Mouse (Mus musculus) regulatory T cell (primary cell): ENCODE results near the gene Bcr.
"Not testable (repeated sequence)": the region's sequence is repeated elsewhere in the genome, so short reads cannot be mapped to it uniquely, and the experiment has no call there.

ENCODE experiments used
- in situ Hi-C: fragments of 300-600 bp; cut with MboI, MseI; formaldehyde crosslinking; loops from one replicate; pipeline ENCODE4 v1.15.1; 2025; ENCODE audit warnings: high pct_unique_total_duplicates

The Bcr gene

DNA sequence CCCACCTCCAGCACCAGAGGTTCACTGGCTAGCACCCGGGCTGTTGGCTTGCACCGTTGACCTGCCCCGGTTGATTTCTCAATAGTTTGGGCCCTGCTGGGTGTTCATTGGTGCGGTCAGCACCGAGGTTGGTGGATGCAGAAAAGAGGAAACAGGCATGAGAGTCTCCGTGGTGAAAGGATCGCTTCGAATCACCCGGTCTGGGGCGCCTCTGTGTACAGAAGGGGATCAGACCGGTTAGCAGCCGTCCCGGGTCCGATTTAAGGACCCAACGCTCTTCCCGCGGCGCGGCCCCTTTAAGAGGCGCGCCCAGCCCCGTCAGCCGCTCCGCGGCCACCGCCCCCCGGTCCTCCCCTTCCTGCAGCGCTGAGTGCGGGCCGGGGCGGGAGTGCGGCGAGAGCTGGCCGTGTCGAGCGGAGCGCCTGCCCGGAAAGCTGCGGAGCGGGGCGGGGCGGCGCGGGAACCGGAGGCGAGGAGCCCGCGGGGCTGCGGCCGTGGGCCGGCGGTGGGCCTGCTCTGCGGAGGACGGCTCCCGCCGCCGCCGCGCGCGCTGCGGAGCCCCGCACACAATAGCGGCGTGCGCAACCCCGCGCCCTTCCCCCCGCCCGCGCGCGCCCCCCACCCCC is at the start of gene Bcr:
Gene Bcr, plus strand, starts transcription at position 376 of the 626 bp plus-strand sequence.
- in situ Hi-C loops = no loop called here

DNA sequence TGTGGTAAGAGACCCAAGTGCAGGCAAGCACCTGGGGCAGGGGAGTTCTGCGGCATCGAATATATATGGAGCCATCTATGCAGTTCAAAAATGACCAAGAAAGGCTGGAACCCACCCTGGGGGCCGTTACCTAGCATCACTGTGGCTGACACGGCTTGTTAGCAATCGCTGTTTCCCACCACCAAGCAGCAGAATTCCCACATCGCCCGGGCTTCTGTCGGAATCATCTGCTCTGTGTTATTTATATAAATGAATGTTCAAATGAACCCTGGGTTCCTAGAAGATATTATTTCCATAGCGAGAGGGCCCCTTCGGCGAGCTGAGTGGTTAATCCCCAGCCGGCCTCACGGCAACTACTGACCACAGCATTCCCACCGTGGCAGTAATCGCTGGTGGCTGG is 49.7 kb upstream of the Bcr start:
- in situ Hi-C loops = no loop called here

DNA sequence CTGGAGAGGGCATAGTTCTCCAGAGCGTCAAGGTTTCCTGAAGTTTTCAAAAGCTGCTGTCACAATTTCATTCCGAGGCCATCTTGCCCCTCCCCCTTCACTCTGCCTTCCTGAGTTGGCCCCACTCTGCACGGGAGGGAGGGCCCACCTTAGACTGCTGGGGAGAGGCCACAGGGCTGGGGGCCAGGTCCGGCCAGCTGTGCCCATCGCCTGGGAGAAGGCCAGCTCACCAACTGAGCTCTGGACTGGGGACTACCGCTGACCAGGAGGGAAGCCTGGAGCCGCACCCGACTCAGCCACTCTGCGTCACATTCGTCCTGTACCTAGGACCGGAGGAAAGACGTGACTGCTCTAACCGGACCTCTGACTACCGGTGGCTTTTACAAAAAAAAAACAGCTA is 44.9 kb upstream of the Bcr start:
- in situ Hi-C loops = no loop called here

DNA sequence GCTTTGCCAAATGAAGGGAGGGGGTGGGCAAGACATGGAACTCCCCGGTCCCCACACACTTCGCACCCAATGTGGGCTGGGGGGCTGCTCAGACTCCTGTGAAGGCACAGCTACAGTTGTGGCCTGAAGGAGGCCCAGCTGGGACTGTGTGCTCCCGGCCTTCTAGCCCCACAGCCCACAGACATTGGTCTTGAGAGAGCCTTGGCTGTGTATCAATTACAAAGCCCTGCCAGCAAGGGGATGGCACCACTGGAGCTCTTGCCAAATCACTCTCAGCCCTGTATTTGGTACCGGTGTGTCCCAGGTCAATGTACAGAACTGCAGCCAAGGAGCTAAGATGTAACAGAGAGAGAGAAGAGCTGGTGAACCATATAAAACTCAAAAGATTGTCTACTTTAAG is 43.9 kb upstream of the Bcr start:
- in situ Hi-C loops = no loop called here

DNA sequence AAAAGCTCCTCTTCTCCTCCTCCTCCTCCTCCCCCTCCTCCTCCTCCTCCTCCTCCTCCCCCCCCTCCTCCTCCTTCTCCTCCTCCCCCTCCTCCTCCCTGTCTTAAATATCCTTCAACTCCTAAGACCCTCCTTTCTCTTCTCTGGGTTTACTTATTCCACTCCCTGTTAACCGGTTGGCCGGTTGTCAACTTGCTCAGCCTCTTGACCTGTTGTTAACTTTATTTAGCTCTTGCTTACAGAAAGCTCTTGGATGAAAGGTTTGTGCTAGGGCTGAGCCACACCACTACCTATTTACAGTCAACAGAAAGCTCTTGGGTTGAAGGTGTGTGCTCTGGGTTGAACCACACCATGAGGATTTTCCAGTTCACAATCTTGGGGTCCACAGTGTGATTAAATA is 40.1 kb upstream of the Bcr start:
- in situ Hi-C loops = no loop called here

DNA sequence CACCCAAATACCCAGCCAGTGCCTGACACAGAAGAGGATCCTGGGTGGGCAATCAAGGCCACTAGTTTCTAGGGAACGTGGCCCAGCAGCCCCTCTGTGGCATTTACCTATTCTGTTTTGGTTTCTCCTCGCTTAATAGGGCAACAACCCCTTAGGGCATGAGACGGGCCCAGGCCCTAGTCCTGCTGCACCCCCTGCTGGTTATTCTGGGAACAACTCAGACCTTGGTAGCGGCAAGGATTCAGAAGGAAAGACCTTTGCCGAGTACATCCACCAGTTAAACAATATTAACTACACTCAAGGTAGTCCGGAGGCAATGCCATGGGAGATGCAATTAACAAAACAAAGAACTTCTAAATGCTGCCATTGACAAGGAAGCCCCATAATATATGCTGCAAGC is 39.3 kb upstream of the Bcr start:
- in situ Hi-C loops = no loop called here

DNA sequence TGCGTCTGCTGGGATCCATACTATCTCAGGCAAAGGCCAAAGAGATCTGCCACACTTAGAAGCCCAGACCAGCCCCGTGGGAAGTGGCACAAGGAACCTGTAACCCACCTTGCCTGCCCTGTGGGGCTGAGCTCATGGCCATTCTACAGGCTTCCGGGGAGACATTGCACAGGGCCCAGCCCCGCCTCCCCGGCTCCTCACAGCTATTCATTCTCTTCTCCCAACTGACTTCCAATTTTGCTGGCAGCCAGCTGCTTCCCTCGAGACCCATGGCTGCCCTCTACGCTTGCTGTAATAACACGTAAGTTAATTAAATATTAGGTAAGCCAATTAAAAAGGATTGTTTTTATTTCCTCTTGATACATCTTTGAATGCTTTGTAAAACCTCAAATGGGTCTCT is 33.9 kb upstream of the Bcr start:
- in situ Hi-C loops = no loop called here

DNA sequence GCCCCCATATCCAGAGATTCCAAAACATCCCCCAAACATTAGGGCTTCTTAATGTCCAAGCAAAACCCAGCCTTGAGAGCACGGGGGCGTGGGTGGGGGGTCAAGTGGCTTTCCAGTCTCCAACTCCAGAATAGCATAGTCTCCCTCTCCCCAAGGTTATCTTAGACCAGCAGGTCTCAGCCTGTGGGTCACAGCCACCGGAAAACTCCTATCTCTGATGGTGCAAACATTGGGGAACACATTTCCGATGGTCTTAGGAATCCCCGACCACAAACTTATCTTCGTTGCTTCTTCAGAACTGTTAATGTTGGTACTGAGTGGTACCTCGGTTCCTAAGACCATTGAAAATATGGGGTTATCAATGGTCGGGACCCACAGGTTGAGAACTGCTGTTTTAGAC is 31.6 kb upstream of the Bcr start:
- in situ Hi-C loops = no loop called here

DNA sequence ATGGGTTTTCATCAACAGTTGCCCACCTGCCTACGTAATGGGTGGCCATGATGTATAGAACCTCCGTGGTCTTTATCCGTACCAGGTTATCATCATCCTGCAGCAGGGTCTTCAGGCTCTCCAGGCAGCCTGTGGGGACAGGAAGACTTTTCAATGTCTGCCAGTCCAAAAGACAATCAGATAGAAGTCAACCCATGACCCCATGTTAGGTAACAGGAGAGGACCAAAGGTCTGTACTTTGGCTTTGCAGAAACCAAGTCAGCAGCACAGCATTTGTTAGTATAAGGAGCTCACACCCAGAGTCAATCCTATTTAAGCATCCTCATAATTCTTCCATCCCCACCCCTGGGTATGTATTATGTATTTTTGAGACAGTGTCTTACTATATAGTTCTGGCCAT is 30.7 kb upstream of the Bcr start:
- in situ Hi-C loops = no loop called here

DNA sequence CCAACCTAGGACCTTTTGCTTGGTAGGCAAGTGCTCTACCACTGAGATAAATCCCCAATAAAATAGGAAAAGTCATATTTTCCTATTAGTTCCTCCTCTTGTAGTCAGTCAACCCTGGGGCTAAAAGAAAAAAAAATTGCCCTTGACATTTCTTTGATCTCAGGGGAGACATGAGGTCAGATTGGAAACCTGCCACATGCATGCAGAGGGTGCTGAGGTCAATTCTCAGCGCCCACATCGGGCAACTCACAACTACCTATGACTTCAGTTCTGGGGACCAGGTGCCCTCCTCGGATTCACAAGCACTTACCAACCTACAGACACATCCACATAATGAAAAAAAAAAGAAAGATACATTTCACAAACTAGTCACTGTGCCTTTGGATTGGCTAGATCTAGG is 30.2 kb upstream of the Bcr start:
- in situ Hi-C loops = no loop called here

DNA sequence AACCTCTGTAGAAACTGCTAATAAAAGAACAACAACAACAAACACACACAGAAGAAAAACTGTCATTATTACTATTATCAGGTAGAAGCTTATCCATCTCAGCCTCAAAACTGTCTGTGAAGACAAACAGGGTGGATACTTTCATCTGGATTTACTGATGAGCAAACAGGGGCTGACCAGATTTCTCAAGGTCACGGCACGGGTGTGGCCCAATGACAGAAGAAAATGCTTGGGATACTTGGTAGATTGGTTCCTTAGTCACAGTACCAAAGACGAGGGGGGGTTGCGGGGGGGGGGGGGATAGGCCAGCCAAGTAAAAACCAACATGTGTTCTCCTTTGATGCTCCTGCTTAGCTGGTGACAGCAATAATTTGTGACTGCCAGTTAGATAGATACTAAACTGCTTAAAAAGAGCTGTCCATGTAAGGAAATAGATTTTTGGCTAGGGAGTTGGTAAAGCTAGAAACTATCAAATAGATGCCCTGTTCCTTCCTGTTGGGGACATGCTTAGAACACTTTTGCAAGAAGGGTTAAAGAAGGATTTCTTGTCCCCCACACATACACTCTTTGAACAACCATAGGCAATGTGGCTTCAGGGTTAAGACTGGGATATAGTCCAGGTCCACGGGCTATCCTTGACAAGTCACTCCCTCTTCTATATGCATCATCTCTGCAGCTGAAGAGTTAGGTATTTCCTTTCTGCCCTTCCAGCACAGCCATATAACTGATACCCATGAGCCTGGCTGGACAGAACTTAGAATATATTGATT is 28.9 kb upstream of the Bcr start:
- in situ Hi-C loops = no loop called here

DNA sequence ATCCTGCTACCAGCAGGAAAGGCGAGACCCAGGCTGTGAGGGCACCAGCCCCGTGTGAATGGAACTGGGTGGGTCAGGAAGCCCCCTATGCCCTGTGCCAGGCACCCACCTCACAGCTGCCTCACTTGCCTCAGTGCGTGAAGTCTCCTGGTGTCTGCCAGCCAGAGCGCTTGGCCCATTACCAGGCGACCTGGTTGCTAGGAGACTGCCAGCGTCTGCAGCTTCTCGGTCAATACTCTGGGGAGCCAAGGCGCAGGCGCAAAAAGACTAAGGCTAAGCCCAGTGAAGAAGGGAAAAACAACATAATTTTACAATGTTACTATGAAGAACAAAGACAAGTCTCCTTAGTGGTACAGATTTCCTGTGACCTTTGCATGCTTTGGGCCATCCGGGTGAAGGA is 28.0 kb upstream of the Bcr start, which contains the start of gene Rsph14:
Gene Rsph14, minus strand, starts transcription at position 192 of the 400 bp plus-strand sequence.
- in situ Hi-C loops = no loop called here

DNA sequence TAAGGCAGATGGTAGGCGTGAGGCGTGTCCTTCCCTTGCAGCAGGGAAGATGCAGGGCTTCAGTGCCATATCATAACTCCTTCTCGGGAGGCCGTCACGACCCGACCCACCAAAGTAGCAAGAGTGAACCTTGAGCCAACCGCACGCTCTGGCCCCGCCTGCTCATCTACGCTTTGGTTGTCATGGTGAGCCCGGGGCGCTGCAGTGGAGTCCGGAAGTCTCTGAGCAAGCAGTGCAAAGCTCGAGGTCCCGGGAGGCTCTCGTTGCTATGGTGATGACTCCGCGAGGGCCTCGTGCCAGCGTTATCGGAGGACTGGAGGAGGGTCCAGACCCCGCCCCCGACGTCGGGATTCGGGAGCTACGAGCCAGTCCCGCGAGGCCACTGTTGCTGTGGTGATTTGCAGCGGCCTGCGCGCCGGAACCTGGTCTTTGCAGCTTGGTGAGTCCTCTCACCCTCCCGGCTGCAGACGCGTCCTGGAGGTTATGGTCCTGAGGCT is 23.5 kb upstream of the Bcr start, which contains the start of gene Rab36:
Gene Rab36, plus strand, starts transcription at position 176 of the 497 bp plus-strand sequence.
- in situ Hi-C loops = no loop called here

DNA sequence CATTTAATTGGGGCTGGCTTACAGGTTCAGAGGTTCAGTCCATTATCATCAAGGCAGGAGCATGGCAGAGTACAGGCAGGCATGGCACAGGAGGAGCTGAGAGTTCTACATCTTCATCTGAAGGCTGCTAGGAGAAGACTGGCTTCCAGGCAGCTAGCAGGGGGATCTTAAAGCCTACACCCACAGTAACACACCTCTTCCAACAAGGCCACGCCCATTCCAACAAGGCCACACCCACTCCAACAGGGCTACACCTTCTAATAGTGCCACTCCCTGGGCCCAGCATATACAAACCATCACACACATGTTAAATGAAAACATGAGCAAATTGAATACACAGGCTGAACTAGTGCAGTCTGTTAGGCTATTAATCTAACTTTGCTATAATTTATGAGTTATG is 18.3 kb upstream of the Bcr start:
- in situ Hi-C loops = not testable (repeated sequence)

DNA sequence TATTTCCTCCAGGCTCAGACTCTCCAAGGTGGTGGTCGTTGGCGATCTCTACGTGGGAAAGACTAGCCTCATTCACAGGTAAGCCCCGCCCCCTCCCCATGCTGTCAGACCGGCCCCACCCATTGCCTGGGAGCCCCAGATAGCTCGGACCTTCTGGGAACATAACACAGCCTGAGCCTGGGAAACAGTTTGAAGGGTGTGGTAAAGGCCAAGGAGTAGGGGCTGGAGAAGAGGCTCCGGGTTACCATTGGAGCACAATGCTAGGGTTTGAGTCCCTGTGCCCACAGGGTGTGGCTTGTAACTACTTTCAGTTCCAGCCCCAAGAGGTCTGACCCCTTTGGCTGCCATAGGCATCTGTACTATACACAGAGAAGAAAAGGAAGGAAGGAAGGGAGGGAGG is 15.9 kb upstream of the Bcr start:
- in situ Hi-C loops = no loop called here

DNA sequence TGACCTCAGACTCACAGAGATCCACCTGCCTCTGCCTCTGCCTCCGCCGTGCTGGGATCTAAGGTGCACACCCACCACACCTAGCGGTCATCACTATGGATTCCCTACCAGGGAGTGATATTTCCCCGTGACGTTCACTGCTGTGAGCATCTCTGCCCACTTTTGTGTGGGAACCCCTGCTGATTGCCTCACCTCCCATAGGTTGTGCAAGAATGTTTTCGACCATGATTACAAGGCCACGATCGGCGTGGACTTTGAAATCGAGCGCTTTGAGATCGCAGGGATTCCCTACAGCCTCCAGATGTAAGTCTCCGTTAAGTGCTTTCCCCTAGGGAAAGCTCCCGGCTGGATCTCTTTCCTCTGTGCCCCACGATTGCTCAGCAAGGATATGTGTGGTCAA is 14.6 kb upstream of the Bcr start:
- in situ Hi-C loops = no loop called here

DNA sequence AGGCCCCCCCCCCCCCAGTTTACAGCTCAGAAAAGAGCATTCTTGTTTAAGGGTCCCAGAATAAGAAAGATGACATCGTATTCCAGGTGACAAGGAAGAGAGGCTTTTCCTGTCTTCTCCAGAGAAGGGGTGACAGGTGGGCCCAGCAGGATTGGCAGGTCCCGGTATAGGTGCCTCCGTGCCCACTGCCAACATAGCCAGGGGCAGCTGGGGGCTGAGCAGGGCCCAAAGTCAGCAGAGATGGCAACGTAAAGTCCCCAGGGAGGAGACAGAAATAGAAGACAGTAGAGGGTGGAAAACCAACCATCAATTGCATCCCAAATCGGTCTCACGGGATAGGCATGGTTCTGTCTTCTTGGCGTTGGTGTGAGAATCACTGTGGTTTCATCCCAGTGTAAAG is 11.7 kb upstream of the Bcr start:
- in situ Hi-C loops = no loop called here

DNA sequence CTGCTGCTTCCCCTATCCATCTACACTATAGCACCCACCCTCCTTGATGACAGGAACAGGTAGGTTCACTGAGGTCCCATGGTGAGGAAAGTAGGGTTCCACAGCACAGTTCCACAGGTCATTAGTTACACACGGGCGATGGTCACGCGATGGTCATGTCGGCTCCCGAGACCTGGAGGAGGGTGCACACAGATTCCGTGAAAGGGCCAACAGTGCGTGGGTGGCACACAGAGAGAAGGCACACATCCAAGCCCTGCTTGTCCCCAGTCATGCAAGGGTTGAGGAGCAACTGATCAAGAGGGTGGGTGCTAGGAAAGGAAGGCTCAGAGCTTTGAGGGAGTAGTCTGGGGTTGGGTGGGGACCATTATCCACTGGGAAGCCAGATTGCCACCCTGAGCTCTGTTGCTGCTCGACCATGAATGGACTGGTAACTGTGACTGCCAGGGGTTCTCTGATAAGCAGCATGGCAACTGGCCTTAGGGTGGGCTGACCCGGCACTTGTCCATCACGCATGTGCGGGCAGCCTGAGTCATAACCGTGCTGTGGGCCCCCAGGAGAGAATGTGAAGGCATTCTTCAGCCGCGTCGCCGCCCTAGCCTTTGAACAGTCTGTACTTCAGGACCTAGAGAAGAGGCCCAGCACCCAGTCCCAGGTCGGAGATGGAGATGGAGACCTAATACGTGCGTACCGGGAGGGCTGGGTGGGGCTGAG is 8.9 kb upstream of the Bcr start:
- in situ Hi-C loops = no loop called here

DNA sequence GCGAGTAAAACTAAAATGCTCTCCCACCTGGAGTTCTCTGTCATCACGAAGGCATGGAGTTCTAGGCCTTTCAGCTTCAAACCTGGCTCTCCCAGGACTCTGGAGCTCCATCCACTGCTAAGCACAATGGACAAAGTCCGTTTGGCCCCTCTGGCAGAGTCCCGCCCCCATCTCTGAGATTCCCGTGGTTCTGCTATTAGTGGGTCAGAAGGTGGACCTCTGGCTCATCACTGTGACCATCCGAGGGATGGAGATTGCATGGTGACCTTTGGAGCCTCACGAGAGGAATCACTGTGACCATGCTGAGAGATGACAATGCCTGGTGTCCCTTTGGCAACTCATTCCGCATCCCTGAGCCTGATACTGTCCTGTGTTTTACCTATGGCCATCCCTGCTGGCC is 7.5 kb upstream of the Bcr start:
- in situ Hi-C loops = no loop called here

DNA sequence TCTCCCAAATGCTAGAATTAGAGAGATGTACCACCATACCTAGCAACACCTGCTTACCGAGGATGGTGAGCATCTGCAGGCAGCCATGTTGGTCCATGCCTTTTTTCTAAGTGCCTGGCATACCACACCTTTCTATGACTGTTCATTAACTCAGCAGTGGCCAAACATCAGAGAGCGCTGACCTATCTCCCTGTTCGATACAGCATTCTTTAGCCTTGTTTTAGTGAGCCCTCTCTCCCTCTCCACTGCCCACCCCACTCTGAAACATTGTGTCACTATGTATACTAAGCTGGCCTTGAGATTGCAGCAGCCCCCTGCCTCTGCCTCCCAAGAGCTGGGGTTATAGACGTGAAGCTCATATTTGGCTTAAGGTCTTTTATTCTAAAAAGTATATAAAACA is 6.7 kb upstream of the Bcr start:
- in situ Hi-C loops = no loop called here

DNA sequence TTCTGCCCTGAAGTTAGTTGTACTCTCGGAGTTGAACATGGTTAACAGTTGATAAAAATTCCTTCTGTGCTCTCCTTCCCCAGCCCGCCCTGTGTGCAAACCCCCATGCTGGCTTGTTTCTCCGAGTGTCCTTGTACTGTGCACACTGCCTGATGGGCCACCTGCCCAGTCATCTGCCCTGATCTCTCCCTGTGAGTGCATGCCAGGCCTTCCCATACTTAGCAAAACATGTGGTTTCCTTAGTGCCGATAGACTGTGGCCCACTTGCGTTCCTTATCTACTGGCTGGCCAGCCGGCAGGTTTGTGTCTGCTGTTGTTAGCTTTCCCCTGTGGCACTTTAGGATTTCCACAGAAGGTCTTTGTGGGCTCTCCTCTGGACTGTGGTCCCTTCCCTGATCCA is 6.3 kb upstream of the Bcr start:
- in situ Hi-C loops = no loop called here

DNA sequence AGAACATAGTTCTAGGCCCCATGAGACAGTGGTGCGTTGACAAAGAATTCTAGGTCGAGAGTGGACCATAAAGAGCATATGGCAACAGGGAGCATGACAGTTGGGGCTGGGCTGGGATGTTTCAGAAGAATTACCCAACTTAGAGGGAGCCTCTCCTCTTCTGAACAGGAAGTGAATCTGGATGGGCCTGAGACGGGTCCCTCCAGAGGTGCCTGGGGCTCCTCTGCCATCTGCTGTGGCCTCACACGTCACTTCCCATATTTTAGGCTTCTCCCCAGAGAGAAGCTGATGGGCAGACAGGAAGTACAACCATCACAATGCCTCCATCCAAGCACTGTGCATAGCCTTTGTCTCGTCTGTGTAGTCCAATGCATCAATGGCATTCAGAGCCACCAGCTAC is 4.7 kb upstream of the Bcr start:
- in situ Hi-C loops = loop anchor here (5.0 kb wide), 1 partner anchor 97 kb away; no protein-coding TSS in a partner anchor

DNA sequence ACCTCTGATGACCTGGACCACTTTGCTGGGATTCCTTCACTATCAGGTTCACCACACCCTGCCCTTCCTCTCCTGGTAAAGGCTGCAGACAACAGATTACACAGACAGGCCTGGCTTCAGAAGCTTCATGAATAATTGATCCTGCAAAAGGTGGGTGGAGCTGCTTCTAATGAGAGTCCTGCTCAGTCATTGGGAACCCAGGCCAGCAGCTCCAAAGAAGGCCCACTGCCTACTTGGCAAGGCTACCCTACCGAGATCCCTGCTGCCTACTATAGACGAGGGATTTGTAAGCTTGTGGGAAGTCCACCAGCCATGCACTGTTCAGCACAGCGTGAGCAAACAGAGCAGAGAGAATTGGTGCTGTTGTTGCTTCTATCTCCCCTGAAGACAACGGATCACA is 4.1 kb upstream of the Bcr start:
- in situ Hi-C loops = loop anchor here (5.0 kb wide), 1 partner anchor 96 kb away; no protein-coding TSS in a partner anchor
